Mouse (Mus musculus) T-helper 2 cell (primary cell): ENCODE measurements at regions not wholly inside any gene's neighbourhood (a gene's known extent, or its start where the extent isn't known, plus 50 kb on each side); places are given as distances from the start of the nearest gene placed in this dataset.

Experiments
- in situ Hi-C: fragments of 300-600 bp; cut with MboI, MseI; formaldehyde crosslinking; loops from one replicate; pipeline ENCODE4 v1.15.1; 2025; ENCODE audit warnings: high pct_unique_total_duplicates

DNA sequence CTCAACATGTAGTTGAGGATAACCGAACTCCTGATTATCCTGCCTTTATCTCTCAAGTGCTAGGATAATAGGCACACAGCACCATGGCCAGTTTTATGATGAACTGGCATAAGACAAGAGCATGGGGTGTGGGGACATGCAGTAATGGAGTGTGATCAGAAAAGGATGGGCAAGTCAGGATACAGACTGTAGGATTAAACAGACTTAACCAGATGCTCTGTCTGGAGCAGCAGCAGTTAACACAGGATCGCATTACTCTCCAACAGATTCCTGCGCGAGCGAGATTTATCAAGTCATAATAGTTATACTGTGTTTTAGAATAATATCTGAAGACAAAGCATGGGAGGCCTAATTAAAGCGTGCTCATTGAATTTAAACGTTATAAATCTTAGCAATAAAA lies 51.8 kb upstream of the Adtrp start:
- in situ Hi-C loops, result no loop called here

DNA sequence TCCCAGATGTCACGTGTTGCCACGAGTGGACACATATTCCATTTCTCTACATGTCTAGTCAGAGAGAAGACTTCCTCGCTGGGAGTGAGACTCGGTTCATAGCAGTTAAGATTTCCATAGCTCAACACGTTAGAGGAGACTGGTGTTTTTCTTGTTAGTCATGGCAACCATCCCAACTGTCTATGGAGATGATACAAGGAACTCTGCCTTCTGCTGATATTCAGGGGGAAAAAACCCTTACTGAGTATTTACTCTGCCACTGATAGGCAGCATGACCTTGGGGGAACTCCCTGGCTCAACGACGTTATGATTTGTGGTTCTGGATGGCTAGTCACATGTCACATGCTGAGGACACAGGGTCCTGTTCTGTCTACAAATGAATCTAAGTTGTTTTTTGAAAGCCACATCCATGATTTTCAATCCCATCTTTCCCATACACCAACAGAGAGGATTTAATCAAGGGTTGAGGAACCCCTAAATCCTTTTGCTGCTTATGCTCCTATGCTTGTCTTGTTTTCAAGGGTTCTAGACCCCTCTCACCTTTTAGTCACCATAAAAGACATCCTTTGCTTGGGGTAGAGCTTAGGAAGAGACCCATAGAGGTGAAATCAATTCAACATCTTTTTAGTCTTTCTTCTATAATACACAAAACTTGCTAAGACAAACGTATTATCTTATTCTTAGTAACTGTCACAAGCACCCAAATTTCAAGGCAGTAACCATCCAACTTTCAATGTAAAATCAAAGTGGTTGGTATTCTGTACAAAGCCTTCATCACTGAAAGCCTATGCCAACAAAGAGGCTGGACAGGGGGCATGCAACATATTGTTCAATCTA lies 50.2 kb upstream of the Adtrp start:
- in situ Hi-C loops, result no loop called here
